Mouse (Mus musculus) macrophage (primary cell): ENCODE measurements around the gene Xpc. TPM values are rescaled to one million over a fixed set of nuclear protein-coding genes. Genes with fewer than 3 reads are reported as not detected.
A peak's percentile ranks its signal among the peaks of the same experiment; 100 is the strongest.
"Not testable (repeated sequence)": the region's sequence is repeated elsewhere in the genome, so short reads cannot be mapped to it uniquely, and the experiment has no call there.

Source experiments
- H3K27ac ChIP-seq: fragments of 350-480 bp; formaldehyde crosslinking; 2 replicates; pipeline ENCODE4 v1.9.0; 2021
- H3K36me3 ChIP-seq: fragments of 350-480 bp; formaldehyde crosslinking; 2 replicates; pipeline ENCODE4 v1.9.0; 2021; ENCODE audit errors: inconsistent target
- H3K4me3 ChIP-seq: fragments of 350-480 bp; formaldehyde crosslinking; 2 replicates; pipeline ENCODE4 v1.9.0; 2021; ENCODE audit errors: inconsistent target
- H3K79me2 ChIP-seq: fragments of 350-480 bp; formaldehyde crosslinking; 2 replicates; pipeline ENCODE4 v1.9.0; 2021; ENCODE audit errors: inconsistent target
- WGBS: methylation state at CpG from one replicate; pipeline ENCODE4 v1.1.7; 2026; ENCODE audit warnings: inconsistent platforms; ENCODE audit not compliant: missing documents; 5-methylcytosine and 5-hydroxymethylcytosine counted together
- polyA plus RNA-seq: library from polyadenylated mRNA; stranded (reverse); fragments of 250-400 nt; gene quantifications from 3 replicates; pipeline ENCODE4 v1.2.4, GENCODE M21; 2018; ENCODE audit warnings: inconsistent platforms

Xpc gene
- polyA plus RNA-seq, 1 experiment from 2014 or later, result 14.5 TPM

DNA sequence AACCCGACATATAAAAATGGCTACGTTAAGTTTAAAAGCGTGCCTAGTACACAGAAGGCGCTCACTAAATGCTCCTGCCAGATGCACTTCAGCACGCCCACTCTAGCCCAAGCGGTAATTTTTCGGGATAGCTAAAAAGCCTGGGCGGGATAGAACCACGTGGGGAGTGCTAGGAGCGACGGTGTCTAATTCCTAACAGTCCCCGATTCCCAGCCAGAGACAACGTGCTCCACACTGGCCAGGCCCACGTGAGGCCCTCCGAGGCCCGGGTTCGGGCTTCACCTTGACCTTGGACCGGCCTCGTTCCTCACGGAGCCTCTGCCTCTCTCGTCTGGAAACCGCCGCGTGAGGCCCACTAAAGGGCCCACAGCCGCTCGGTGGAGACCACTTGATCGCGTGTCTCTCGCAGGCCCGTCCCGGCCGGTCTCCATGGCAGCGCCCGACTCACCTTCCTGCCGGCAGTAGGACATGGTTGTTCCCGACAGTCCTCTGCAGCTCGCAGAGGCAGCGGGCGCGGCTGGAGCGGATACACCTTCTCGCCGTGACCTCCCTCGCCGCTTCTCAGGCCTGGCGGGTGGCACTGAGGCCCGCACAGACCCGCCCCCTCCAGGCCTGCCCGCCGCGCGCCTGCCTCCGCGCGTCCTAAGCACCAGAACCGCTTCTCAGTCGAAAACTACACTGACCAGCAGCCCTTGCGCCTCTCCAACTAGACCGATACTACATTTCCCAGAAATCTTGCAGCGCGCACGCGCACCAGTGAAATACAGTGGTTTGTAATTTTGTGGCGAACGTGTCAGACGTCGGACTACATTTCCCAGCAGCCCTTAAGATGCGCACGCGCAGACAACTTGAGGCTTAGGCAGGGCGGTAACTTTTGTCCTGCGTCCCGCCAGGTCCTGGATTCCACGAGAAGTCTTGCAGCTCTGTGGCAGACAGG lies 42.6 kb downstream of the Xpc start, which contains the start of the genes Chchd4 and Tmem43:
Chchd4 (minus strand) TSS at position 679 of the 937 bp plus-strand sequence.
Tmem43 (plus strand) TSS at position 836 of the 937 bp plus-strand sequence.
- H3K4me3 ChIP-seq, result peak within 1 kb of the TSS; percentile 98
- H3K27ac ChIP-seq, result peak within 1 kb of the TSS; percentile 58
- WGBS, result under 1% methylated on average over 74 of the region's 74 CpGs
- peaks cover 82% of the 10 kb centered on the region for H3K79me2 ChIP-seq
- H3K36me3 ChIP-seq, result peaks cover 10% of the 10 kb centered on the region

DNA sequence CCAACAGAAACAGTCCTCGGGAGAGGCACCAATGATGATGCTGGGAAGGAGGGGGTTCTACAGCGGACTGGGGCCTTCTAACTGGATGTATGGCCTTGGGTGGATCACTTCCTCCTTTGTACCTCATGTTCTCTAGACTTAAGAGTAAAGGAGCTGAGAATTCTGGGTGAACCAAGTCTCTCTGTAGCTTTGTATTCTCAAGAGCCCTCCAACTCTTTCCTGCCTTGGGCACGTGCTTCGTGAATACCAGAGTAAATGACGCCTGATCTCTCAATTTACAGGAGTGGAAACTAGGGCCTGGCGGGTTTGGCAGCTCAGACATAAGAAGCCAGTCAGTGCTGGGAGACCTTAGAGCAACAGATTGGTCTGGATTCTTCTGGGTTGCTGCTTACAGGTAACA lies 43.4 kb downstream of the Xpc start:
- peak overlapping the region; percentile 98 for H3K4me3 ChIP-seq
- H3K36me3 ChIP-seq, result peaks cover 7% of the 10 kb centered on the region
- H3K79me2 ChIP-seq, result peaks cover 82% of the 10 kb centered on the region
- 21% methylated on average over 6 of the region's 6 CpGs for WGBS
- H3K27ac ChIP-seq, result peak overlapping the region; percentile 36

DNA sequence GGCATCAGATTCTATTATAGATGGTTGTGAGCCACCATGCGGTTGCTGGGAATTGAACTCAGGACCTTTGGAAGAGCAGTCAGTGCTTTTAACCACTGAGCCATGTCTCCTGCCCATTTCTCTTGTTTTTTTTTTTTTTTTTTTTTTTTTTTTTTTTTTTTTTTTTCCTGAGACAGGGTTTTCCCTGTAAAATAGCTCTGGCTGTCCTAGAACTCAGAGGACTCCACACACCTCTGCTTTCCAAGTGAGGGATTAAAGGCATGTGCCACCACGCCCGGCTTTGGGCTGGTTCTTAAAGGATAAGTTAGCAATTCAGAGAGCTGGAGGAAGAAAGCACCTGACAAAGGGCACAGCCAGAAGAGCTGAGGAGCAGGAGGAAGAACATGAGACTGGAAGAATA lies 44.3 kb downstream of the Xpc start:
- not testable (repeated sequence) for H3K27ac ChIP-seq, H3K4me3 ChIP-seq
- Histone ChIP-seq H3K79me2 (peaks cover 74% of the 10 kb centered on the region), H3K36me3 (peaks cover 12% of the 10 kb centered on the region)
- WGBS, result 100% methylated on average over 2 of the region's 3 CpGs

DNA sequence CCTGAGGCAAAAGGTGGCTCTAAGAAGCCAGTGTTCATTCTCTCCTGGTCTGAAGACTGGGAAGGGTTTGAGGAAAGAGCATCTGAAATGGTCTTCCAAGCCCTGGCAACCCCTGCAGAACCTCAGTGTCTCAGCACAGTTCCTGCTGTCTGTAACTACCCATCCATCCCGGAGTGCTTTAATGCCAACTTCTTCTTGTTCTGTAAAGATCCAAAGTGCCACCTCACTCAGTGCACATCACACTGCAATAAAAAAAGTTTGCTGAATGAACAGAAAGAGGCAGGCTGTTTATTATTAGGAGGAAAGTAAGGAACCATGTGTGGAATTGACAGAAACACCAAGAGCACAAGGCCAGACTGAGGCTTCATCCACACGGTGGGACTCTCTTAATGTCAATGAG lies 45.0 kb downstream of the Xpc start:
- WGBS, result 89% methylated on average over 2 of the region's 2 CpGs
- H3K79me2 ChIP-seq, result peaks cover 67% of the 10 kb centered on the region
- peaks cover 18% of the 10 kb centered on the region for H3K36me3 ChIP-seq
- no peak overlapping the region for H3K4me3 ChIP-seq
- H3K27ac ChIP-seq, result no peak overlapping the region

DNA sequence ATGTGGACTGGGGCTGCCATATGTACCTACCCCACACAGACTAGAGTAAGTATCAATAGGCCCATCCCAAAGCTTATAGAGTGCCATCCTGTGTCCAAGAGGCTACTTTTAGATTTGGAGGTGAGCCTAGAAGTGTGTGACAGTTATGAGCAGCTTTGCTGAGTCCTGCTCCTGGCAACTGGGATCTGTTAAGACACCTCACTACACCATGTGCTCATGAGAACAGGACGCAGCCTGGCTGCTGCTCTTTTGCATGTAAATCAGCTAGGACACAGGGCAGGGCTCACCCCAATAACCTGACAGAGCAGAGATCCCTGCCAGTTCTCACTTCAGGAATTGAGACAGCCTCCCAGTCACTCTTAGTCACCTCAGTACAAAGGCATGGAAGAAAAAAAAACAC lies 48.6 kb downstream of the Xpc start:
- 91% methylated on average over 1 of the region's 1 CpGs for WGBS
- Histone ChIP-seq H3K36me3 (peaks cover 31% of the 10 kb centered on the region), H3K27ac (no peak overlapping the region), H3K4me3 (no peak overlapping the region), H3K79me2 (peaks cover 39% of the 10 kb centered on the region)

DNA sequence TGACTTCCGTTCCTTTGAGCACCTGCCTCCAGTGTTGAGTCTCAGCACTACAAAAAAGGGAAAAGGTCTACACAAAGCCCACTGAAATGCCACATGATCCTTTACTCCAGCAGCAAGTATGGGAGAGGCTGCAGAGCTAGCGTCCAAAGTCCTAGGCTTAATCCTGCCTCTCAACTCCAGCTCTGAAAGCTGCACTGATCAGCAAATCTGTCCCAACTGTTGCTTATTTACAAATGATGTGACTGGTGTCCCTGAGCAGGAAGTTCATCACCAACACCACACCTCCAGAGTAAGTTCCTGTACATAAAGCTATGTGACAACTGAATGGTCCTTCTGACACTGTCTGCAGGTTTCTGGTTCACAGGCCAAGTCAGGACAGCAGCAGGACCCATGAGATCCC lies 49.9 kb downstream of the Xpc start:
- 94% methylated on average over 2 of the region's 2 CpGs for WGBS
- H3K36me3 ChIP-seq, result peaks cover 31% of the 10 kb centered on the region
- peaks cover 25% of the 10 kb centered on the region for H3K79me2 ChIP-seq
- no peak overlapping the region for H3K4me3 ChIP-seq
- H3K27ac ChIP-seq, result no peak overlapping the region

DNA sequence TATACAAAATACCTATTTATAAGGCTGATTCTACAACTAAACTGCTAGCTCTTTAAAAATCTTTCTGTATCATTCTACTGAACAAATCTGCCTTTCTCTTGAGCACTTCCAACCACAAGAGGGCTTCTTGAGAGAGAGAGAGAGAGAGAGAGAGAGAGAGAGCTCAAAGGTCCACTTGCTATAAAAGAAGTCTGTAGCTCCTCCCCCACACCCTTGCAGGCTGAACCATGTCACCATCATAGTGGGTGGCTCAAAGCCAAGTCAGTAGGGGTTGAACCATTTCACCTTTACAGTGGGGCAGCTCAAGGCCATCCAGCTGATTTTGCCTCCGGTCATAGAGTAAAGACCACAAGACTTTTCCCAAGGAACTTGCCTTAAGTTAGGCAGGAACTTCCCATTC lies 56.2 kb downstream of the Xpc start:
- Histone ChIP-seq H3K27ac (no peak overlapping the region), H3K36me3 (peaks cover 2% of the 10 kb centered on the region; the same call in 1 of the 2 replicates), H3K4me3 (no peak overlapping the region), H3K79me2 (no peaks in the 10 kb centered on the region)
- 73% methylated on average over 1 of the region's 1 CpGs for WGBS

DNA sequence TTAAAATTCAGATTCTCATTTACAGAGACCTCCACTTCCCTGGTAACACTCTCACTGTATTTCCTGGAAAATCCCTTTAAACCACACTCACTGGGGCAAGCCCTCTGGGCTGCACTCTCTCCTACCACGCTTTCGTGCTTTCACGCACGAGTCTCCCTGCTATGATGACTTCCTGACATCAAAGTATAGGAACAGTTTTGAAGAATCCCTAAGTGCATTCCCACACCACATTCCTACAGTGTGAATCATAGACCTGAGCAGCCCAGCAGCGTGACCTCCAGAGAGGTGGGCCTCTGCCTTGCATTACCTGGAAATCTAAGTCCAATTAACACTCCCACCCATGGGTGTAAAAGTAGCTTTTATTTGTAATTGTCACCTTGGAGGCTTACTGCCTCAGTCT lies 61.1 kb downstream of the Xpc start:
- Histone ChIP-seq H3K27ac (no peak overlapping the region), H3K79me2 (no peaks in the 10 kb centered on the region), H3K36me3 (no peaks in the 10 kb centered on the region), H3K4me3 (no peak overlapping the region)
- WGBS, result 86% methylated on average over 5 of the region's 5 CpGs

DNA sequence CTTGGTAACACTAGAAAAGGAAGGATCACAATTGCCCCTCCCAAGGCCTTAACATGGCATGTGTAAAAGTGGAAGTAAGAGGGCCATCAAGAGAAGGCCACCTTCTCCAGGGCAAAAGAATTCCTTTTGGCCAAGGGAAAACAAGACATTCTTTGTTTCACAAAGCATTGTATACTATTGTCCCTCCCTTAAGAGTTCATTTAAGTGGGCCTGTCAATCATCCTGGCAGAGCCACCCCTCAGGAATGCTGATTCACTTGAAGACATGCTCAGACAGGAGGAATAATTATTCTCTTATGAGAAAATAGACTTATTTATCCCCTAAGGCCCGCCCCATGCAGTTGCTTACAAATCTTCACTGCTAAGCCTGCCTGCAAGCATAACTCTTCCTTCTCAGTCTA lies 63.6 kb downstream of the Xpc start:
- WGBS, result 79% methylated on average over 1 of the region's 1 CpGs
- no peaks in the 10 kb centered on the region for H3K79me2 ChIP-seq
- H3K27ac ChIP-seq, result no peak overlapping the region
- H3K4me3 ChIP-seq, result no peak overlapping the region
- H3K36me3 ChIP-seq, result no peaks in the 10 kb centered on the region

DNA sequence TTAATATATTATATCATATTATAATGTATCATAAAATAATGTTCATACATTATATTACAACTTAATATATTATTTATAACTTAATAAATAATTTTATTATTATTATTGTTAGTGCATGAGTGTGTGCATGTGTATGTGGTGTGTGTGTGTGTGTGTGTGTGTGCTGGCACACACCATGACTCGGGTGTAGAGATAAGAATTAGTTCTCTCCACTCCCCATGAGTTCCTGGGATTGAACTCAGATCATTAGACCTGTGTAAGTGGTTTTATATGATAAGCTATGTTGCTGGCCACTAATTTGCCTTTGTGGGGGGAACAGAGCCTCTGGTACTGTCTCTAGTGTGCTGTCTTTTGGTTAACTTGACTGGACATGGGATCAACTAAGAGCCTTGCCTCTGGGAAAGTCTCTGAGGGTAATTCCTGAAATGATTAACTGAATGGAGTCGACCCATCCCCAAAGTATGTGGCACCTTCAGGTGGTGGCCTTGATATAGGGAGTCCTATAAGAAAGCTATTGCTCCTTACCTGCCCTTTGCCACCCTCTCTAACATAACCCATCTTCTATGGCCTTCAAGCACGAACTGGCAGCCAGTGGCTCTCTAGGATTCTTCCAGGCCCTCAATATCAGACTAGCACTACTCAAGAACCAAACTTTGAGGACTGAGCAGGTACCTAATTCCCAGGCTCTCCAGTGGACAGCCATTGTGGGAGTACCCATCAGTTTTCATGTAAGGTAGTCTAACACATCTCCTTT lies 66.0 kb downstream of the Xpc start:
- H3K79me2 ChIP-seq, result no peaks in the 10 kb centered on the region
- H3K36me3 ChIP-seq, result no peaks in the 10 kb centered on the region
- WGBS, result 41% methylated on average over 3 of the region's 3 CpGs
- H3K27ac ChIP-seq, result no peak overlapping the region
- no peak overlapping the region for H3K4me3 ChIP-seq

DNA sequence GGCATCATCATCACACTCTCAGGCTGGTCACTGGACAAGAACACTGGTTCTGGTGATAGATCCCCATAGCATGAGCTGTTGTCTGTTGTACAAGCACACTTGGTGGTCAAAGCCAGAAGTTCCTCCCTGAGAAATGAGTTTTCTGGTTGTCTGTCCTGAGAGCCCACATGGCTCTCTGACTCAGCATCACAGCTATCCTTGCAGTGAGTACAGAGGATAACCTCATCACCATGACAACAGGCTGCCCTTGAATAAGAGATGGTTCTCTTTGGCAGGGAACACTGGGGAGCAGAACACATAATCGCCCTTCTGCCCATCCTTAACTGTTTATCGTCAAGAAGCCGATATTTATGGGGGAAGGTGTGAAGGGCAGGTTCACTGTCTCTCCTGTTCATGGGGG lies 70.4 kb downstream of the Xpc start:
- Histone ChIP-seq H3K79me2 (no peaks in the 10 kb centered on the region), H3K4me3 (no peak overlapping the region), H3K36me3 (no peaks in the 10 kb centered on the region), H3K27ac (no peak overlapping the region)
- 84% methylated on average over 3 of the region's 3 CpGs for WGBS

DNA sequence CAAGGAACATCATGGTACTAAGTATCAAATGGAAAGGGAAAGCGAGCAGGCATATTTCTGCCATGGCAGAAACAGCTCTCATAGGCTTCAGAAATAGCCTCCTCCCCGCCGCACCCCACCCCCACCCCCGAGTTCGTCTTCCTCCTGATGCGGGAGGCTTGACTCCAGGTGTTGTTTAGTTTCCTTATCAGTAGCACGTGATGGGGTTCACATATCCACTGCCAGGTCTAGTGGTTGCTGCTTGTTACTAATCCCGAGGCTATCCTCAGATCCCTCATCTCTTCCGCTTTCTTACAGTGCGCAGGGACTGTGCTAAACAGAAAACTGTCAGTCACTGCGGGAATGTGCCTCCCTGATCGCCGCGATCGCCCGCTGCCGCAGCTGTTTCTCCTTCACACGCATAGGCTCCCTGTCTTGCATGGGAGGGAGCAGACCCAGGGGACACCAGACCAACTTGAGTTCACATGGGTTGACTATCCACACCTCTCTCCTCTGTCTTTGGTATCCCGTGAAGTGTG lies 74.5 kb downstream of the Xpc start:
- 2% methylated on average over 19 of the region's 19 CpGs for WGBS
- H3K36me3 ChIP-seq, result no peaks in the 10 kb centered on the region
- H3K27ac ChIP-seq, result peak overlapping the region; percentile 40

DNA sequence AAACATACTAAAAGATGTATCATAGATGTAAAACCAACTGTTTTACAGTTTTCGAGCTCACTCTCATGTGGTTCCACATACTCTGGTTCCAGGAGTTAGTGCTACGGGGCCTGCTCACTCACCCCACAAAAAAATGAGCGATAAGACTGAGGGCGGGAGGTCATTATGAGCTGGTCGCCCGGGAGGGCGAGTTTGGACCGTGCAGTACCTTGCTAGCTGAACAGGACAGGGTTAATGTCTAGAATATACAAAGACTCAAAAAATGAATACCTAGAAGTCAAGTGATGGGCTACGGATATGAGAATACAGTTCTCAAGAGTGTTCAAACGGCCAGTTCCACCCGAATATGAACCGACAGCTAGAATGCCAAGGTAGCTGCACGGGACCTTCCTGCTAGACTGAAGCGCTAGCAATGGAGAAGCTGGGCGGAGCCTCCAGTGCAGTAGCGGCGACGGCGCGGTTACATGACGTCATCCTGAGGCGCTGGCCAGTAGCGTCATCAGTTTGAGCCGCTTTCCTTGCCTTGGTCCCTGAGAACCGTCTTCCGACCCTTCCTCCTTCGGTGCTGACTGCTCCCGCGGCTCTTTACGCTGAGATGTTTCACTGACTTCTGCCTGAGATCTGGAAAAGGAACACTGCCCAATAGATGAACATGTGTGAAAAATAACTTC lies 75.1 kb downstream of the Xpc start:
- H3K36me3 ChIP-seq, result no peaks in the 10 kb centered on the region
- peak overlapping the region; percentile 40 for H3K27ac ChIP-seq
- WGBS, result 3% methylated on average over 25 of the region's 30 CpGs
- peak overlapping the region; percentile 91 for H3K4me3 ChIP-seq
- H3K79me2 ChIP-seq, result no peaks in the 10 kb centered on the region

More for the DNA sequence above, 74.5 kb downstream of the Xpc start:
- Histone ChIP-seq H3K79me2 (no peaks in the 10 kb centered on the region), H3K4me3 (peak overlapping the region; percentile 91)
